Mouse (Mus musculus) cortical plate, adult 2 months (tissue): ENCODE measurements around the gene Clmp.

Experiments used
- CTCF ChIP-seq: fragments of 200-500 bp; IDR thresholded peaks from 2 replicates; pipeline ENCODE4 v1.5.1; 2011; ENCODE audit warnings: mild to moderate bottlenecking, control low read depth, low read length; ENCODE audit not compliant: insufficient read depth; ENCODE audit errors: extremely low read depth
- POLR2A ChIP-seq: fragments of 200-500 bp; IDR thresholded peaks from 2 replicates; pipeline ENCODE4 v1.6.1; 2011; ENCODE audit warnings: mild to moderate bottlenecking, low read length, control low read depth; ENCODE audit not compliant: insufficient read depth; ENCODE audit errors: extremely low read depth

GRCm38 (mm10) chr9:40709587-40709986 is 23.8 kb downstream of the Clmp start:
- TF ChIP-seq CTCF (no peak), POLR2A (no peak)
